Mouse (Mus musculus): Measurements from ENCODE around the gene Hoxd12. TPM values are rescaled to one million over a fixed set of nuclear protein-coding genes. Genes with fewer than 3 reads are reported as not detected.

Hoxd12 gene
- polyA plus RNA-seq, 1 experiment from 2014 or later, result 0.12 TPM

- no peak overlapping the region for H3K27ac ChIP-seq (ENCODE audit: low read depth, low read length)
- H3K4me3 ChIP-seq (ENCODE audit: low read depth, low read length), result peak overlapping the region; percentile 38
- peak; percentile 86 for TF ChIP-seq CTCF (IDR thresholded peaks at IDR 0.05; ENCODE audit: low read depth)
- H3K9ac ChIP-seq (ENCODE audit: low read depth, low read length), result no peak overlapping the region
- WGBS, result 6% methylated on average over 39 of the region's 40 CpGs
- peaks cover 99% of the 10 kb centered on the region for H3K27me3 ChIP-seq (replicated peaks; ENCODE audit: control insufficient read depth, insufficient read depth, low read length)
- H3K4me2 ChIP-seq (replicated peaks; ENCODE audit: low read depth), result peak overlapping the region; percentile 58
- H3K4me1 ChIP-seq (replicated peaks; ENCODE audit: control insufficient read depth, insufficient read depth, low read length), result 0 out of 2 replicates have a peak, but pooled peaks cover 3% of the 10 kb centered on the region
- no peaks in the 10 kb centered on the region for H3K36me3 ChIP-seq (ENCODE audit: control insufficient read depth, insufficient read depth)
- no peaks in the 10 kb centered on the region for H3K9me3 ChIP-seq (ENCODE audit: control insufficient read depth)
- ATAC-seq, result no peak
These were observed 2.1 kb upstream of the Hoxd12 start for GRCm38 (mm10) chr2:74672481-74673362.

- Histone ChIP-seq H3K4me2 (replicated peaks; ENCODE audit: low read depth) (no peak overlapping the region), H3K4me3 (ENCODE audit: low read depth, low read length) (no peak overlapping the region), H3K4me1 (replicated peaks; ENCODE audit: control insufficient read depth, insufficient read depth, low read length) (no peaks in the 10 kb centered on the region), H3K36me3 (ENCODE audit: control insufficient read depth, insufficient read depth) (no peaks in the 10 kb centered on the region), H3K27me3 (replicated peaks; ENCODE audit: control insufficient read depth, insufficient read depth, low read length) (peaks cover 99% of the 10 kb centered on the region), H3K9ac (ENCODE audit: low read depth, low read length) (no peak overlapping the region), H3K27ac (ENCODE audit: low read depth, low read length) (no peak overlapping the region), H3K9me3 (ENCODE audit: control insufficient read depth) (no peaks in the 10 kb centered on the region)
- ATAC-seq, result no peak
- no peak for TF ChIP-seq CTCF (IDR thresholded peaks at IDR 0.05; ENCODE audit: low read depth)
- WGBS, result 5% methylated on average over 24 of the region's 24 CpGs
These were observed 883 bp upstream of the Hoxd12 start for GRCm38 (mm10) chr2:74673835-74674425.

- H3K4me2 ChIP-seq (replicated peaks; ENCODE audit: low read depth), result no peak overlapping the region
These were observed 961 bp downstream of the Hoxd12 start for GRCm38 (mm10) chr2:74675666-74676282.

GRCm38 (mm10) chr2:74676376-74677052, 1.7 kb downstream of the Hoxd12 start:
- ATAC-seq, result no peak
- no peak for TF ChIP-seq CTCF (IDR thresholded peaks at IDR 0.05; ENCODE audit: low read depth)
- no peak overlapping the region for H3K4me2 ChIP-seq (replicated peaks; ENCODE audit: low read depth)
- H3K9me3 ChIP-seq (ENCODE audit: control insufficient read depth), result no peaks in the 10 kb centered on the region
- H3K4me1 ChIP-seq (replicated peaks; ENCODE audit: control insufficient read depth, insufficient read depth, low read length), result no peaks in the 10 kb centered on the region
- H3K4me3 ChIP-seq (ENCODE audit: low read depth, low read length), result no peak overlapping the region
- H3K27me3 ChIP-seq (replicated peaks; ENCODE audit: control insufficient read depth, insufficient read depth, low read length), result peaks cover 100% of the 10 kb centered on the region
- no peaks in the 10 kb centered on the region for H3K36me3 ChIP-seq (ENCODE audit: control insufficient read depth, insufficient read depth)
- WGBS, result 7% methylated on average over 9 of the region's 9 CpGs
- H3K9ac ChIP-seq (ENCODE audit: low read depth, low read length), result no peak overlapping the region
- no peak overlapping the region for H3K27ac ChIP-seq (ENCODE audit: low read depth, low read length)

More at GRCm38 (mm10) chr2:74675666-74676282, 961 bp downstream of the Hoxd12 start:
- no peaks in the 10 kb centered on the region for H3K36me3 ChIP-seq (ENCODE audit: control insufficient read depth, insufficient read depth)
- H3K4me1 ChIP-seq (replicated peaks; ENCODE audit: control insufficient read depth, insufficient read depth, low read length), result no peaks in the 10 kb centered on the region
- no peak overlapping the region for H3K27ac ChIP-seq (ENCODE audit: low read depth, low read length)
- H3K4me3 ChIP-seq (ENCODE audit: low read depth, low read length), result no peak overlapping the region
- H3K27me3 ChIP-seq (replicated peaks; ENCODE audit: control insufficient read depth, insufficient read depth, low read length), result peaks cover 100% of the 10 kb centered on the region
- H3K9ac ChIP-seq (ENCODE audit: low read depth, low read length), result no peak overlapping the region
- ATAC-seq, result no peak
- TF ChIP-seq CTCF (IDR thresholded peaks at IDR 0.05; ENCODE audit: low read depth), result no peak
- 6% methylated on average over 23 of the region's 24 CpGs for WGBS
- no peaks in the 10 kb centered on the region for H3K9me3 ChIP-seq (ENCODE audit: control insufficient read depth)

GRCm38 (mm10) chr2:74677106-74677505, 2.3 kb downstream of the Hoxd12 start:
- no peak for TF ChIP-seq CTCF (IDR thresholded peaks at IDR 0.05; ENCODE audit: low read depth)
- Histone ChIP-seq H3K9me3 (ENCODE audit: control insufficient read depth) (no peaks in the 10 kb centered on the region), H3K27ac (ENCODE audit: low read depth, low read length) (no peak overlapping the region), H3K36me3 (ENCODE audit: control insufficient read depth, insufficient read depth) (no peaks in the 10 kb centered on the region), H3K4me1 (replicated peaks; ENCODE audit: control insufficient read depth, insufficient read depth, low read length) (no peaks in the 10 kb centered on the region), H3K4me2 (replicated peaks; ENCODE audit: low read depth) (no peak overlapping the region), H3K9ac (ENCODE audit: low read depth, low read length) (no peak overlapping the region), H3K4me3 (ENCODE audit: low read depth, low read length) (no peak overlapping the region), H3K27me3 (replicated peaks; ENCODE audit: control insufficient read depth, insufficient read depth, low read length) (peaks cover 100% of the 10 kb centered on the region)
- WGBS, result 23% methylated on average over 2 of the region's 2 CpGs
- no peak for ATAC-seq
